Mouse (Mus musculus) forebrain, embryonic 15.5 days (tissue): ENCODE results near the gene Bfsp1. TPM values are rescaled to one million over a fixed set of nuclear protein-coding genes. Genes with fewer than 3 reads are reported as not detected.

Experiments used
- ATAC-seq: fragments of 200-750 bp; cut with Nextera tagmentation; replicated peaks from 2 replicates; pipeline ENCODE4 v1.8.0; 2017; ENCODE audit warnings: mild to moderate bottlenecking, moderate TSS enrichment, moderate library complexity
- H3K27ac ChIP-seq: fragments of 300-500 bp; sonication (generic); replicated peaks from 2 replicates; pipeline ENCODE4 v1.5.1; 2015; ENCODE audit warnings: mild to moderate bottlenecking, inconsistent platforms
- H3K27me3 ChIP-seq: fragments of 300-500 bp; sonication (generic); 2 replicates; pipeline ENCODE4 v1.6.1; 2015; ENCODE audit warnings: inconsistent platforms
- H3K36me3 ChIP-seq: fragments of 300-500 bp; sonication (generic); 2 replicates; pipeline ENCODE4 v1.6.1; 2015; ENCODE audit warnings: mild to moderate bottlenecking, inconsistent platforms
- H3K4me1 ChIP-seq: fragments of 300-500 bp; sonication (generic); 2 replicates; pipeline ENCODE4 v1.6.1; 2015; ENCODE audit warnings: inconsistent platforms
- H3K4me2 ChIP-seq: fragments of 300-500 bp; sonication (generic); replicated peaks from 2 replicates; pipeline ENCODE4 v1.6.1; 2015; ENCODE audit warnings: mild to moderate bottlenecking, inconsistent platforms
- H3K4me3 ChIP-seq: fragments of 300-500 bp; sonication (generic); 2 replicates; pipeline ENCODE4 v1.5.1; 2015; ENCODE audit warnings: mild to moderate bottlenecking, inconsistent platforms
- H3K9ac ChIP-seq: fragments of 300-500 bp; sonication (generic); replicated peaks from 2 replicates; pipeline ENCODE4 v1.6.1; 2015; ENCODE audit warnings: mild to moderate bottlenecking, inconsistent platforms
- H3K9me3 ChIP-seq: fragments of 300-500 bp; sonication (generic); 2 replicates; pipeline ENCODE4 v1.6.1; 2016; ENCODE audit warnings: inconsistent platforms
- WGBS: fragments of 180-500 bp; shearing (Covaris S2); methylation state at CpG from one replicate; pipeline ENCODE4 v1.1.7; 2015; ENCODE audit warnings: mixed read lengths; 5-methylcytosine and 5-hydroxymethylcytosine counted together
- polyA plus RNA-seq: library from polyadenylated mRNA; unstranded; fragments of >200 nt; fragmentation: Nextera tagmentation; extraction: Ambion mirVana; gene quantifications from 2 replicates; pipeline ENCODE4 v1.2.1, GENCODE M21; 2015

Bfsp1 gene
- polyA plus RNA-seq, 1 experiment from 2014 or later: 0.99 TPM

DNA sequence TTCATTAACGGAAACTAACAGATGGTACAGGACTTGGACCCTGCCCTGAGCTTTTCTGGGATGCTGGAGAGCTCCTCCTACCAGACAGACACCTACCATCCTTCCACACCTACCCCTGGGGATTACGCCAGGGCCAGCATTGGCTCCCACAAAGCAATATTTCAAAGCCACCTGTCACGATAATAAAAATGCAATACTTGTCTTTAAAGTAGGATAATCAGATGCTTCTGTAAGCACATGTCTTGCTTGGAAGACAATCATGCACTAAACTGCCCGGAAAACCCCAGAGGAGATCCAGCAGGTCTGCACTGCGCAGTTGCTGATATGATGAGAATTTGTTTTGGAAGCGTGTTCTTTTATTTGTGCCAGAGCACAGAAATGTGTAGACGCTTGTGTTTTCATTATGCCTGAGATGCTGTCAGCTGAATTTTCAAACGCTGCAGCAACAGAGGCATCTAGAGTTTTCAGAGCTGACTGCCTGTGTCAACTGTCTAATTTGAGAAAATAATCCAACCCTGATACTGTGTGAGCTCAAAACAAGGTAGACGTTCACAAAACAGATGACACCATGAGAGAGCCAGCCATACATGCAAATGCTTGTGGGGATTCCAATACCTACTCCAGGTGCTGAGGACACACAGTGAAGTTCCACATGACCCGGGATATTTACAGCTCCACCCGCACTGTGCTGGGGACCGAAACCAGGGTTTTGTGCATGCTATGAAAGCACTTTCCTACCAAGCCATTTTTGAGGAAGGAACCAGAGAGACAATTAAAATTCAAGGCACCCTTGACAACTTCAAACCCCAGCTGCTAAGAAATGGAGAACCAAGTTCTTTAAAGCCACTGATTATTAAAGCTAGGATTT, 11.4 kb downstream of the Bfsp1 start:
- WGBS: 68% methylated on average over 12 of the region's 12 CpGs
- H3K4me1 ChIP-seq: peaks cover 12% of the 10 kb centered on the region
- H3K27me3 ChIP-seq: no peaks in the 10 kb centered on the region
- H3K36me3 ChIP-seq: no peaks in the 10 kb centered on the region
- no peak overlapping the region for H3K9ac ChIP-seq
- ATAC-seq: peak; percentile 73
- no peak overlapping the region for H3K27ac ChIP-seq
- no peak overlapping the region for H3K4me3 ChIP-seq
- no peaks in the 10 kb centered on the region for H3K9me3 ChIP-seq
- H3K4me2 ChIP-seq: no peak overlapping the region

GRCm38 (mm10) chr2:143847291-143847690, 15.7 kb downstream of the Bfsp1 start:
- no peak overlapping the region for H3K4me2 ChIP-seq
- WGBS: 81% methylated on average over 3 of the region's 3 CpGs
- ATAC-seq: no peak
- no peak overlapping the region for H3K27ac ChIP-seq
- H3K36me3 ChIP-seq: no peaks in the 10 kb centered on the region
- H3K27me3 ChIP-seq: no peaks in the 10 kb centered on the region
- H3K4me1 ChIP-seq: peaks cover 10% of the 10 kb centered on the region
- no peak overlapping the region for H3K9ac ChIP-seq
- H3K9me3 ChIP-seq: no peaks in the 10 kb centered on the region
- no peak overlapping the region for H3K4me3 ChIP-seq

- no peaks in the 10 kb centered on the region for H3K27me3 ChIP-seq
- no peak for ATAC-seq
- no peak overlapping the region for H3K27ac ChIP-seq
- no peaks in the 10 kb centered on the region for H3K36me3 ChIP-seq
- H3K4me3 ChIP-seq: no peak overlapping the region
- H3K4me2 ChIP-seq: no peak overlapping the region
- H3K9me3 ChIP-seq: no peaks in the 10 kb centered on the region
- 79% methylated on average over 4 of the region's 4 CpGs for WGBS
- no peak overlapping the region for H3K9ac ChIP-seq
- peaks cover 5% of the 10 kb centered on the region for H3K4me1 ChIP-seq
These were observed 16.2 kb downstream of the Bfsp1 start for GRCm38 (mm10) chr2:143846799-143847198.

GRCm38 (mm10) chr2:143844779-143845178, 18.2 kb downstream of the Bfsp1 start:
- Histone ChIP-seq H3K36me3 (no peaks in the 10 kb centered on the region), H3K4me1 (no peaks in the 10 kb centered on the region), H3K9ac (no peak overlapping the region), H3K27ac (no peak overlapping the region), H3K9me3 (no peaks in the 10 kb centered on the region), H3K4me3 (no peak overlapping the region), H3K27me3 (no peaks in the 10 kb centered on the region), H3K4me2 (no peak overlapping the region)
- ATAC-seq: no peak
- 70% methylated on average over 5 of the region's 5 CpGs for WGBS

DNA sequence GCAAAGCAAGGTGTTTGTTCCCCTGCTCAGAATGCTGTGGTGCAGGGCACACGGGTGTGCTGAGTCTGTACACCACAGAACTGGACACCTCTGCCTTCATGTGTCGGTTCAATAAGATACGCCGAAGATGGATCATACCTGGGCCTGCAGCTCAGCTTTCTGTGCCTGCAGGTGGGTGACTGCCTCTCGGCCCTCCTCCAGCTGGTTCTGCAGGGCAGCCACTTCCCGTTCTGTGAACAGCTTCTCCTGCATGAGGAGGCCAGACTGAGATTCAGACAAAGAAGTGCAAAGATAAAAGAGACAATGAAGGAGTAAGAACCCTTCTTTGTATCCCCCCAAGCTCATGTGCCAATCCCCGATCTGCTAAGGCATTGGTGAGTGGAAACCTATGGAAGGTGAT, 21.4 kb downstream of the Bfsp1 start:
- no peak overlapping the region for H3K4me3 ChIP-seq
- no peak overlapping the region for H3K27ac ChIP-seq
- ATAC-seq: no peak
- H3K36me3 ChIP-seq: no peaks in the 10 kb centered on the region
- H3K9ac ChIP-seq: no peak overlapping the region
- 72% methylated on average over 7 of the region's 7 CpGs for WGBS
- H3K4me2 ChIP-seq: no peak overlapping the region
- peaks cover 4% of the 10 kb centered on the region for H3K4me1 ChIP-seq
- H3K27me3 ChIP-seq: no peaks in the 10 kb centered on the region
- H3K9me3 ChIP-seq: no peaks in the 10 kb centered on the region

DNA sequence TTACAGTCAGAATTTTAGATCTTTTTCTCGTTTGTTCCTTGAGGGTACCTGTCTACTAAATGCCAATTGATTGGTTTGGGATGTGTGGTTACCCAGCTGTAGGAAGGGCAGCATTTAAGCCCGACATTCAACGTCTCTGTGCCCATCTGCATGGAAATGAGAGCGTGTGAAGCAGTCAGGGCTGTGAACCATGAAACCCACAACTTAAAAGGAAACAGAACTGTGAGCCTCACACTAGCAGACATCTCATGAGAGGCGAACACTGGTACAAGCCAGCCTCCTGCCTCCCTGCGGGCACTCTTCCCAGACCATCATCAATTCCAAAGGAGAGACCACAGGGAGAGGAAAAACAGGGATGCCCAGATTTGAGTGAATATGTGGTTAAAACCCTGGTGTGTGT, 22.1 kb downstream of the Bfsp1 start:
- Histone ChIP-seq H3K9me3 (no peaks in the 10 kb centered on the region), H3K4me3 (no peak overlapping the region), H3K4me1 (peaks cover 4% of the 10 kb centered on the region), H3K9ac (no peak overlapping the region), H3K27ac (no peak overlapping the region), H3K27me3 (no peaks in the 10 kb centered on the region), H3K4me2 (no peak overlapping the region), H3K36me3 (no peaks in the 10 kb centered on the region)
- ATAC-seq: no peak
- 77% methylated on average over 6 of the region's 6 CpGs for WGBS

GRCm38 (mm10) chr2:143839458-143839857, 23.5 kb downstream of the Bfsp1 start:
- Histone ChIP-seq H3K27ac (no peak overlapping the region), H3K4me3 (no peak overlapping the region), H3K4me1 (peaks cover 4% of the 10 kb centered on the region), H3K27me3 (no peaks in the 10 kb centered on the region), H3K9ac (no peak overlapping the region), H3K36me3 (no peaks in the 10 kb centered on the region), H3K4me2 (no peak overlapping the region), H3K9me3 (no peaks in the 10 kb centered on the region)
- WGBS: 96% methylated on average over 2 of the region's 2 CpGs
- ATAC-seq: no peak

DNA sequence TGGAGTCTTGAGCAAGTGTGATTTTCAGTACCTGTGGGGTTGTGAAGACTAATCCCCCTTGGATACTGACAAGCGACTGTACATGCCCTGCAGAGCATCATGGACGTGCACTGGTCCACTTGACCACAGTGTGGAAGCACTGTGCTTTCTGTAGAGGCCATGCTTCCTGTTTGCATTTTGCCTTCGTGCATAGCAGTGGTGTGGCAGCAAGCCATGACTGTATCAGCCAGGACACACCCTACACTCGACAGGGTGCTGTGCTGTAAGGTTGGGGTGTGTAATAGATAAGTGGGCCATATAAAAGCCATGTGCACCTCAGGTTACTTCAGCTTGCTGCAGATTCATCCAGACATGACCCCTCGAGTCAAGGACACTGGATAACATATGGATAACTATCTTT, 24.3 kb downstream of the Bfsp1 start:
- Histone ChIP-seq H3K9ac (no peak overlapping the region), H3K27ac (no peak overlapping the region), H3K36me3 (no peaks in the 10 kb centered on the region), H3K9me3 (no peaks in the 10 kb centered on the region), H3K4me2 (no peak overlapping the region), H3K27me3 (no peaks in the 10 kb centered on the region), H3K4me3 (no peak overlapping the region), H3K4me1 (peaks cover 4% of the 10 kb centered on the region)
- WGBS: 68% methylated on average over 5 of the region's 5 CpGs
- no peak for ATAC-seq

DNA sequence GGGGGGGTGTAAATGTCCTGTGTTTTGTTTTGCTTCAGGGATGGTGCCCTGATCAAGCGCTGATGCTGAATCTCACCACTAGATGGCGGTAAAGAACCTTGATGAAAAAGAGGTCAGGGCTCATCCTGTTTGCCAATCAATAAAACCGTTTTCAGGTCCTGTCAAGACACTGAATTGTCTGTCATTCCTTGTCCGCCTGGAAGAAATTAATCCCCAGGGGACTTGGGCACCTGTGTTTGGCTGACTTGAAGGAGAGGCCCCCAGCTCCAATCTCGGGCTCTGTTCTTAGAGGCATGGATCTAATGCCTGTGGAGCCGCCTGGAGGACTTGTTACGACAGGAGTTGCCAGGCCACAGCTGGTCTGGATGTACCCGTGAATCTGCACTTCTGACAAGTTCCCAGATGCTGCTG, 25.7 kb downstream of the Bfsp1 start:
- Histone ChIP-seq H3K9me3 (no peaks in the 10 kb centered on the region), H3K27ac (no peak overlapping the region), H3K27me3 (no peaks in the 10 kb centered on the region), H3K4me3 (peak overlapping the region; percentile 22; the same call in 1 of the 2 replicates), H3K9ac (0 out of 2 replicates have a peak overlapping the region, but pooled peaks have one; percentile 28), H3K36me3 (no peaks in the 10 kb centered on the region), H3K4me1 (peaks cover 4% of the 10 kb centered on the region), H3K4me2 (peak overlapping the region; percentile 45)
- peak; percentile 61 for ATAC-seq
- WGBS: under 1% methylated on average over 8 of the region's 8 CpGs

DNA sequence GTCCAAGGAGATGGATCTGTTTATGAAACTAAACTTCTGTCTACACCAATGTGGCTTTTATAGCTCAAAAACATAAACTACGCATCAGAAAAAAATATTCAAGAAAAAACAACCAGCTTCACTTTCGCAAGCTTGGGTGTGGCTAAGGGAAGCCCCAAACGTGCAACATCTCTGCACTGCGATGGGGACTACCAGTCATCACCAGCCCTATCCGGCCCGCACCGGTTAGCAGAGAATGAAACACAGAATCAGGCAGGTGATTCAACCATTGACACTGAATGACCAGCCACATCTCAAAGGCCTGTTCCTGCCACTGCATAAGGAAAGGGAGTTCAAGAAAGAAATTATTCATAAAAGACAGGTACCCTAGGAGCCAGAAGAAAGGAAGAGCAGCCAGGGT, 27.2 kb downstream of the Bfsp1 start:
- no peak overlapping the region for H3K27ac ChIP-seq
- no peak overlapping the region for H3K4me3 ChIP-seq
- H3K4me1 ChIP-seq: peaks cover 4% of the 10 kb centered on the region
- 91% methylated on average over 7 of the region's 7 CpGs for WGBS
- H3K9ac ChIP-seq: no peak overlapping the region
- no peaks in the 10 kb centered on the region for H3K36me3 ChIP-seq
- H3K4me2 ChIP-seq: no peak overlapping the region
- no peak for ATAC-seq
- no peaks in the 10 kb centered on the region for H3K27me3 ChIP-seq
- H3K9me3 ChIP-seq: no peaks in the 10 kb centered on the region

DNA sequence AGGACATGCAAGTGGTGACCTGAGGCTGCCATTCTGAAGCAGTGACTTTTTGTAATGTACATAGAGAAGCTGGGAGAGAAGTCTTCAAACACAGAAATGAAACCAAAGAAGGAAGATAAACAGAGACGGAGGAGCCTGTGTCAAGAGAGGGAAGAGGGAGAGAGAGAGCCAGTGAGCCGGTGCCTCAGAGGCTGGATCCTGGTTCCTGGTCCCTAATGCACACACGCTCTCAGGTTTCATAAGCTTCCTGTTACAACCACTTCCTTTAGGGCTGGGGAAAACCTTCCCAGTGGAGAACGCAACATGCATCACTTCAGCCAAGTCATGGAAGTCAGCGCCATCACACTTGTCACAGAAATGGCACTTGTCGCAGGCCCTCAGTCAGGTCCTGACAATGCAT, 28.9 kb downstream of the Bfsp1 start:
- Histone ChIP-seq H3K4me1 (peaks cover 4% of the 10 kb centered on the region), H3K9me3 (no peaks in the 10 kb centered on the region), H3K9ac (no peak overlapping the region)

GRCm38 (mm10) chr2:143832721-143833120, 30.3 kb downstream of the Bfsp1 start:
- H3K9ac ChIP-seq: no peak overlapping the region
- WGBS: 81% methylated on average over 5 of the region's 5 CpGs
- no peak for ATAC-seq
- no peaks in the 10 kb centered on the region for H3K9me3 ChIP-seq
- H3K27ac ChIP-seq: no peak overlapping the region
- no peaks in the 10 kb centered on the region for H3K36me3 ChIP-seq
- no peaks in the 10 kb centered on the region for H3K27me3 ChIP-seq
- H3K4me1 ChIP-seq: peaks cover 4% of the 10 kb centered on the region
- H3K4me2 ChIP-seq: no peak overlapping the region
- H3K4me3 ChIP-seq: no peak overlapping the region

More for the DNA sequence above, 28.9 kb downstream of the Bfsp1 start:
- 86% methylated on average over 6 of the region's 6 CpGs for WGBS
- H3K27me3 ChIP-seq: no peaks in the 10 kb centered on the region
- no peak overlapping the region for H3K4me3 ChIP-seq
- H3K27ac ChIP-seq: no peak overlapping the region
- H3K36me3 ChIP-seq: no peaks in the 10 kb centered on the region
- ATAC-seq: no peak
- H3K4me2 ChIP-seq: no peak overlapping the region

DNA sequence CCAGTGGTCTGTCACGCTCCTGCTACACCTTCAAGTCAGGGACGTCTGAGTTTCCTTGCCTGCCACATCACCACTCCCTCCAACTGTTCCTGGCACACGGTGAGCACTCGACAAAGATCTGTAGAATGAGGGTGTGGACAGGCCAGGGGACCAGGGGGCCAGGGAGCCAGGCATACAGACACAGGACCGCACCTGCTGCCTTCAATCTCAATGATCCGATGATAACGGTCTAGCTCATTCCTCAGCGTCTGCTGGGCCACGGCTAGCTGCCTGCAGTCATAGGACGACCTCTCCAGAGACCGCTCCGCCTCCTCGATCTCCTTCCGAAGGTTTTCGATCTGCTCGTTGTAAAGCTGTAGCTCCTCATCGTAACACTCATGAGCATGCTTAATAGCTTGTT, 31.3 kb downstream of the Bfsp1 start:
- ATAC-seq: no peak
- 83% methylated on average over 17 of the region's 17 CpGs for WGBS
- no peaks in the 10 kb centered on the region for H3K9me3 ChIP-seq
- no peak overlapping the region for H3K4me3 ChIP-seq
- no peaks in the 10 kb centered on the region for H3K4me1 ChIP-seq
- no peaks in the 10 kb centered on the region for H3K27me3 ChIP-seq
- H3K36me3 ChIP-seq: no peaks in the 10 kb centered on the region
- no peak overlapping the region for H3K4me2 ChIP-seq
- no peak overlapping the region for H3K27ac ChIP-seq
- H3K9ac ChIP-seq: no peak overlapping the region
